Mouse (Mus musculus) liver, adult 2 months (tissue): ENCODE measurements around the gene Ubtd1. TPM values are rescaled to one million over a fixed set of nuclear protein-coding genes. Genes with fewer than 3 reads are reported as not detected.

Experiments
- DNase-seq: peaks from one replicate; pipeline ENCODE4 v3.0.0-alpha.2; 2011; ENCODE audit warnings: low read depth, low spot score; ENCODE audit errors: extremely low read depth
- H3K27ac ChIP-seq: fragments of 200-500 bp; replicated peaks from 2 replicates; pipeline ENCODE4 v1.5.1; 2012; ENCODE audit warnings: low read depth, mild to moderate bottlenecking, control low read depth, inconsistent platforms, low read length; ENCODE audit not compliant: insufficient read depth
- H3K27me3 ChIP-seq: fragments of 200-500 bp; 2 replicates; pipeline ENCODE4 v1.6.1; 2012; ENCODE audit warnings: mild to moderate bottlenecking, moderate library complexity, low read length, inconsistent platforms; ENCODE audit not compliant: control insufficient read depth, insufficient read depth
- H3K36me3 ChIP-seq: fragments of 200-500 bp; 2 replicates; pipeline ENCODE4 v1.6.1; 2012; ENCODE audit warnings: low read length, inconsistent platforms; ENCODE audit not compliant: control insufficient read depth, insufficient read depth
- H3K4me1 ChIP-seq: fragments of 200-500 bp; 2 replicates; pipeline ENCODE4 v1.6.1; 2011; ENCODE audit warnings: low read length; ENCODE audit not compliant: control insufficient read depth, insufficient read depth
- H3K4me3 ChIP-seq: fragments of 200-500 bp; 2 replicates; pipeline ENCODE4 v1.5.1; 2011; ENCODE audit warnings: low read depth, mild to moderate bottlenecking, control low read depth, low read length, moderate library complexity; ENCODE audit not compliant: insufficient read depth
- H3K79me2 ChIP-seq: fragments of 200-500 bp; 2 replicates; pipeline ENCODE4 v1.6.1; 2012; ENCODE audit warnings: inconsistent platforms, mild to moderate bottlenecking, low read length, moderate library complexity; ENCODE audit not compliant: control insufficient read depth, insufficient read depth
- H3K9ac ChIP-seq: fragments of 200-500 bp; 2 replicates; pipeline ENCODE4 v1.6.1; 2012; ENCODE audit warnings: low read depth, mild to moderate bottlenecking, control low read depth, inconsistent platforms, low read length
- CTCF ChIP-seq: fragments of 200-500 bp; IDR thresholded peaks from 2 replicates; pipeline ENCODE4 v1.5.1; 2011; ENCODE audit warnings: low read depth, low read length, control low read depth
- POLR2A ChIP-seq: fragments of 200-500 bp; IDR thresholded peaks from 2 replicates; pipeline ENCODE4 v1.6.1; 2011; ENCODE audit warnings: low read length, control low read depth; ENCODE audit not compliant: insufficient read depth; ENCODE audit errors: extremely low read depth
- WGBS: fragments of 180-500 bp; shearing (Covaris S2); methylation state at CpG from one replicate; pipeline ENCODE4 v1.1.7; 2018; 5-methylcytosine and 5-hydroxymethylcytosine counted together
- polyA plus RNA-seq: library from polyadenylated mRNA; depleted of rRNA; stranded (reverse); fragments of >200 nt; gene quantifications from 2 replicates; pipeline ENCODE4 v1.2.3, GENCODE M21; 2012
- total RNA-seq: library from RNA; depleted of rRNA; stranded (reverse); fragments of >200 nt; gene quantifications from 2 replicates; pipeline ENCODE4 v1.2.3, GENCODE M21; 2014

Gene Ubtd1
- total and polyA plus RNA-seq, 2 experiments: 4.6 to 15.3 TPM

DNA sequence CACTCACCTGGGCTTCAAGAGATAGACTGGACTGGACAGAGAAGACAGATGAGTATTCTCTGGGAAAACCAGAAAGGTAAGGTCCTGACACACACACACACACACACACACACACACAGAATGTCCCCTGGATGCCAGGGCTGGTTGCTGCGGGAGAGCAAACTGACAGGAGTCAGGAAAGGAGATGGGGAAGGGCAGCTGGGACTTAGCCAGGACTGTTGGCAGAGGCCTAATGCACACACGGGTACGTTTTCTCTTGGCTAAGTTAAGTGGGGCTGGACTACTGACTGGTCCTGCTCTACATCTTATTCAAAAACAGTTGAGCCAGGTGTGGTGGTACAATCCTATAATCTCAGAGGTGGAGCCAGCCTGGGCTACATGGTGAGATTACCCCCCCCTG lies 54.8 kb downstream of the Ubtd1 start:
- TF ChIP-seq CTCF (no peak), POLR2A (no peak)
- Histone ChIP-seq H3K27me3 (no peaks in the 10 kb centered on the region), H3K4me1 (peaks cover 2% of the 10 kb centered on the region; the same call in 1 of the 2 replicates), H3K36me3 (no peaks in the 10 kb centered on the region), H3K9ac (no peak overlapping the region), H3K27ac (no peak overlapping the region), H3K79me2 (no peaks in the 10 kb centered on the region), H3K4me3 (no peak overlapping the region)
- WGBS: 36% methylated on average over 3 of the region's 3 CpGs
- peak; percentile 82 for DNase-seq

DNA sequence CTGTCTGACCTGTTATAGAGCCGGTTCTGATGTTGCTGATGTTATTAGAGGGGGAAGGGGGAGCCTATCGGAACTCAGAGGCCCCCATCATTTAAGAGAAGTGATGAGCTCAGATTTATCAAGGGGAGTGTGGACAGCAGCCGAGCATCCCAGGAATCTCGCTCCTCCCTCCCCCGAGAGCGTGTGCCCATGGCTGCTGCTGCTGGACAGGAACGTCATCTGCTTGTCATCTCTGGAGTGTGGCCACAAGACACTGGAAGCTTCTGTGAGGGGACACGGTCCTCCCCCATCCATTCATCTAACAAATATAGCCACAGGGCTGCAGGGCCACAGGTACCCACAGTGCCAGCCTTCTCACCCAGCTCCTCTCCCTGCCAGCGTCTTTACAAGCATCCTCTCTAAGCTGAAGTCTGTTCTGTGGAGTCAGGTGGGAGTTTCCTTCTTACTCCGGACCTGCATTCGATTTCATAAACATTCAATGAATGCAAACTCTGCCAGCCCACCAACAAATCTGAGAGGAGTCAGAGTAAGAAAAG lies 55.7 kb downstream of the Ubtd1 start:
- no peaks in the 10 kb centered on the region for H3K27me3 ChIP-seq
- no peak for TF ChIP-seq CTCF
- no peak for TF ChIP-seq POLR2A
- no peak for DNase-seq
- no peak overlapping the region for H3K9ac ChIP-seq
- no peak overlapping the region for H3K27ac ChIP-seq
- no peaks in the 10 kb centered on the region for H3K36me3 ChIP-seq
- no peak overlapping the region for H3K4me3 ChIP-seq
- peaks cover 2% of the 10 kb centered on the region; the same call in 1 of the 2 replicates for H3K4me1 ChIP-seq
- H3K79me2 ChIP-seq: no peaks in the 10 kb centered on the region
- 82% methylated on average over 11 of the region's 11 CpGs for WGBS

DNA sequence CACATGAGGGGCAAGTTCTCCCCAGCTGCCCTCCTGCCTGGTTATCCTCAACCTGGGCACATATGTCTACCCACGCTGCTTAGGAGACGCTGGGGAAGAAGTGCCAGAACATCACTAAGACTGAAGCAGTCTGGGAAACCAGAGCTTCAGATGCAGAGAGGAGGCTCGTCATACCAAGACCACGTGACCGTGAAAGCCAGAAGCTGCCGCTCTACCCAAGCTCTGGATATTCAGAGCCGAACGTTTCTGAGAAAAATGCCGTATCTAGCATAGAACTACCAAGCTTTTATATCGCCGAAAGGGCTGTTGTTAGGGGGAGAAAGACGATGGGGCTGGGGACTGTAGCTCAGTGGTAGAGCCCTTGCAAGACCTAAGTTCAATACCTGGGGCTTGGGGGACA lies 56.7 kb downstream of the Ubtd1 start:
- no peak overlapping the region for H3K9ac ChIP-seq
- WGBS: 93% methylated on average over 12 of the region's 12 CpGs
- H3K4me1 ChIP-seq: peaks cover 2% of the 10 kb centered on the region; the same call in 1 of the 2 replicates
- no peaks in the 10 kb centered on the region for H3K27me3 ChIP-seq
- no peaks in the 10 kb centered on the region for H3K36me3 ChIP-seq
- TF ChIP-seq CTCF (no peak), POLR2A (no peak)
- H3K4me3 ChIP-seq: no peak overlapping the region
- DNase-seq: no peak
- H3K79me2 ChIP-seq: no peaks in the 10 kb centered on the region
- no peak overlapping the region for H3K27ac ChIP-seq

DNA sequence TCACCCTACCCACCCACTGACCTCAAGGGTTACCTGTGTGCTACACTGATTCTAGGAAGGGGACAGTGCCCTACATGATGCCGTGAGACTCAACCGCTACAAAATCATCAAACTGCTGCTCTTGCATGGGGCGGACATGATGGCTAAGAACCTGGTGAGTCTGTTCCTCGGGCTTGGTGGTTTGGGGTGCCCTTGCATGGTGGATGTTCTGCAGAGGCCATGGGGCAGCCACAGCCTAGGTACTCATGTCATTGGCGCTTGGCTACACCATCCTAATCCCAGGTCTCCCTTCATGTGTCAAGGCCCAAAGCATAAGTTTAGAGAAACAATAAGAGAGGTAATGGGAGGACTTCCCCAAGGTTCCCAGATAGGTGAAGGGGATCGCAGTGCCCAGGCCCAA lies 62.4 kb downstream of the Ubtd1 start:
- Histone ChIP-seq H3K4me1 (peaks cover 2% of the 10 kb centered on the region; the same call in 1 of the 2 replicates), H3K4me3 (no peak overlapping the region), H3K27me3 (no peaks in the 10 kb centered on the region), H3K79me2 (peaks cover 12% of the 10 kb centered on the region; the same call in 1 of the 2 replicates), H3K36me3 (no peaks in the 10 kb centered on the region), H3K9ac (no peak overlapping the region), H3K27ac (no peak overlapping the region)
- TF ChIP-seq CTCF (no peak), POLR2A (no peak)
- WGBS: 96% methylated on average over 6 of the region's 6 CpGs
- no peak for DNase-seq

DNA sequence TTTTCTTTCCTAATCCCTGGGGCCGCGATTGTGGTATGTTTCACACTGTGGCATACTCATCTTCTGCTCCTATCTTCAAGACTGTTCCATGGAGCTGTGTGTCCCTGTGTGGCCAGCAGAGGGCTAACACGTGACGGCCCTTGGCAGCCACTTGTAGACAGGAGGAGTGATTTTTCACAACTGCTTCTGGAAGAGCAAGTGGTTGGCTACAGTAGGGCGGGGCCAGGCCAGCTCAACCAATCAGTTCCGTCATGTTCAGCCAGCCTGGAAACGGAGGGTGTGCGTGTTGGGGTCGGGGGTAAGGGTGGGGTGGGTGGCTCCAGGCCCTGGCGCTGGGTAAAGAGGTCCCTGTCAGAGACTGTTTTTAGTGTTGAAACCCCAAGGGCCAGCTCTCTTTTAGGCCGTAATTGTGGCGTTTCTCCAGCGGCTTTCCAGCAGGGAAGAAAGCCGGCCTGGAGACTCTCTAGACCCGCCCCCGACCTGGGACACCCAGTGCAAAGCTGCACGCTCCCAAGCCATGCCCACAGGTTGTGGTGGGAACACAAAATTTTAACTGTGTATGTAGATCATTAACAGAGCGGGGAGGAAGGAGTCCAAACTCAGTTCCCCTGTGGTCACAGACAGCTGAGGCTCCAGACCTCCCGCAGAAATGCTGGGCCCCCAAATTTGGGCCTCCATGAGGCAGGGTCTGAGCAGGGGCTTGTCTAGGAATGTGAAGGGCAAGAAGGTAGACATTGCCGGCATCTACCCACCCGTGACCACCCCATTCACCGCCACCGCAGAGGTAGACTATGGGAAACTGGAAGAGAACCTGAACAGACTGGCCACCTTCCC lies 63.9 kb downstream of the Ubtd1 start, which contains the start of gene Hoga1:
Gene Hoga1 (plus strand): TSS at position 342 of the 834 bp plus-strand sequence.
- peaks cover 12% of the 10 kb centered on the region; the same call in 1 of the 2 replicates for H3K79me2 ChIP-seq
- H3K27me3 ChIP-seq: no peaks in the 10 kb centered on the region
- no peaks in the 10 kb centered on the region for H3K36me3 ChIP-seq
- 6% methylated on average over 23 of the region's 23 CpGs for WGBS
- H3K4me1 ChIP-seq: peaks cover 2% of the 10 kb centered on the region; the same call in 1 of the 2 replicates
- H3K4me3 ChIP-seq: peak within 1 kb of the TSS; percentile 82
- peak; percentile 95 for DNase-seq
- peak within 1 kb of the TSS; percentile 77 for H3K27ac ChIP-seq
- H3K9ac ChIP-seq: peak within 1 kb of the TSS; percentile 77
- peak; percentile 92 for TF ChIP-seq POLR2A
- TF ChIP-seq CTCF: peak; percentile 96

DNA sequence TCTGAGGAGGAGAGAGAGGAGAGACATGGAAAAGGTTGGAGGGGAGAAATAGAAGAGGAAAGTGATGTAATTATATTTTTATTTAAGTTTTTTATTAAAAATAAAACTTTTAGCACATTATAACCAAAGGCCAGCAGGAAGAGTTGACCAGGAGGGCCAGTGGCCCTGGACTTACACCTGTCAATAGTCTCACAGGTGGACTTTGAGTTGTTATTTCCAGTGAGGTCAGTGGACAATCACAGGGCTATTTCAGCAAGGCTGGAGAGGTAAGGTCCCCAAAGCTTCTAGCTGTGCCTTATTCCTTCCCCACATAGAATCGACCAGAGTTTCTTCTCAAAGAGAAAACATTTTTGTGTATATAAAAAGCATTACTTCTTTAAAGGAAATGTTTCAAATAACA lies 68.7 kb downstream of the Ubtd1 start:
- Histone ChIP-seq H3K79me2 (peaks cover 33% of the 10 kb centered on the region), H3K4me3 (no peak overlapping the region), H3K27me3 (no peaks in the 10 kb centered on the region), H3K4me1 (peaks cover 31% of the 10 kb centered on the region), H3K27ac (peak overlapping the region; percentile 96), H3K9ac (no peak overlapping the region), H3K36me3 (peaks cover 3% of the 10 kb centered on the region; the same call in 1 of the 2 replicates)
- no peak for TF ChIP-seq CTCF
- TF ChIP-seq POLR2A: no peak
- DNase-seq: peak; percentile 96
- WGBS: 15% methylated on average over 1 of the region's 1 CpGs
